Mouse (Mus musculus): ENCODE measurements around the gene Fgfr2. TPM values are rescaled to one million over a fixed set of nuclear protein-coding genes. Genes with fewer than 3 reads are reported as not detected.

The Fgfr2 gene
- polyA plus RNA-seq, 1 experiment from 2014 or later, result 99.3 TPM

DNA sequence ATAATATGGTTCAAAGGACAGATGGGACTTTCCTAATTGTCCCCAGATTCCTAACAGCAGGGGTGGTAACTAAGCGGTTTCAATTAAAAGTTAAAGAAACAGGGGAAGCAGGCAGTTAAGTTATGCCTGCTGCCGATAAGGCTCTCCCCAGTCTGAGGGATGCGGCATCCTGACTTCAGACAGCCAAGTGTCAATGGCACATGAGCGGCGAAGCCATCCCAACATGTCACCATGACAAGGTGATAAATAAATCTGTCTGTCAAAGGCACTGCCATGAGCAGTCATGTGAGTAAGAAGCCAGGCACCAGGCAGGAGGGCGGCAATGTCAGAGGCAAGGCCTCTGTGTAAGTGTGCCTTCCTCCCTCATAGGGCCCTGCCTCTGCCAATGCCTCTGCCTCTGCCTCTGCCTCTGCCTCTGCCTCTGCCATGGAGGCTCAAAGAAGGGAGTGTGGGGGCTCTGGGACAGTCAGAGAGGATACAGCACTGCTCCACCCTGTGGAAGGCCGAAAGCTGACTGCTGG is 55.8 kb downstream of the Fgfr2 start:
- peaks cover 65% of the 10 kb centered on the region for H3K4me1 ChIP-seq
- no peaks in the 10 kb centered on the region for H3K9me3 ChIP-seq (replicated peaks)
- no peaks in the 10 kb centered on the region for H3K27me3 ChIP-seq (ENCODE audit: low read depth, poor library complexity, severe bottlenecking)
- peaks cover 71% of the 10 kb centered on the region for H3K36me3 ChIP-seq
- no peak overlapping the region for H3K4me3 ChIP-seq
- WGBS, result 50% methylated on average over 7 of the region's 7 CpGs
- DNase-seq (ENCODE audit: low spot score), result peak; percentile 20
- peak overlapping the region; percentile 73 for H3K27ac ChIP-seq (replicated peaks)

DNA sequence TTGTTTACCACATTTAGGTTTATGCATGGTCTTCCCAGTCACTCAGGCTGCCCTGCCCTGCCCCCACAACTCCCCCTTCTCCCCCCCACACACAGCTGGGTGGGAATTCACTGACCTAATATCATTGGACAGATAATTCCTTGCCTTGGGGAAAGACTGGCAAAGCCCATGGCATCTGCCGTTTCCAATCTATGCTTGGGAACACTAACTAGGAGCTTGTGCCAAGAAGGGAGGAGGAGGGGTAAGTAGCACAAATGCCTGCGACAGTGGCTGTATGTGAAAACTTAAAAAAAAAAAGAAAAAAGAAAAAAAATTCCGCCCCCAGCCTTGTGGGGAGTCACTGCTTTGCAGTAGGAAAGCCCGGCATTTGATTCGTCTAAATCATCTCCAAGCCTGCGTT is 56.4 kb downstream of the Fgfr2 start:
- DNase-seq (ENCODE audit: low spot score), result no peak
- no peak overlapping the region for H3K4me3 ChIP-seq
- H3K27me3 ChIP-seq (ENCODE audit: low read depth, poor library complexity, severe bottlenecking), result no peaks in the 10 kb centered on the region
- H3K4me1 ChIP-seq, result peaks cover 59% of the 10 kb centered on the region
- H3K9me3 ChIP-seq (replicated peaks), result no peaks in the 10 kb centered on the region
- peaks cover 76% of the 10 kb centered on the region for H3K36me3 ChIP-seq
- H3K27ac ChIP-seq (replicated peaks), result 0 out of 2 replicates have a peak overlapping the region, but pooled peaks have one; percentile 17
- 51% methylated on average over 6 of the region's 6 CpGs for WGBS

DNA sequence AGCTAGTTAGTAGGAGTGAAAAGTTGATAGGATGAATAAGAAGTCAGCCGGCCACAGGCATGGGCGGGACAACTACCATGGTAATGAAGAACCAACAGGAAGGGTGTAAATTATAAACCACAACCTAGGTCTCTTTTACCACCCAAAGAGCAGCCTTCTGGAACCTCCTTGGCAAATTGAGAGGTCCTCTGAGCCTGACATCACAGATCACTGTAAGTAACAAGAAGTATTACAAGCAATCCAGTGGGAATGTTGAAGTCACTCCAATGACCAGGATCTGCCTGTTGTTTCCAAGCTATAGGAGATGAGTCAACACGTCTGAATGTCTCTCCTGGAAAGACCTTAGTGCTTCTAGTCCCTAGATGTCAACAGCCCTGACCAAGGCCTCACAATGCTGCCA is 61.1 kb downstream of the Fgfr2 start:
- H3K27ac ChIP-seq (replicated peaks), result no peak overlapping the region
- H3K27me3 ChIP-seq (ENCODE audit: low read depth, poor library complexity, severe bottlenecking), result no peaks in the 10 kb centered on the region
- WGBS, result 90% methylated on average over 3 of the region's 3 CpGs
- H3K9me3 ChIP-seq (replicated peaks), result no peaks in the 10 kb centered on the region
- no peak for DNase-seq (ENCODE audit: low spot score)
- H3K4me3 ChIP-seq, result no peak overlapping the region
- peaks cover 66% of the 10 kb centered on the region for H3K36me3 ChIP-seq
- peaks cover 41% of the 10 kb centered on the region for H3K4me1 ChIP-seq

DNA sequence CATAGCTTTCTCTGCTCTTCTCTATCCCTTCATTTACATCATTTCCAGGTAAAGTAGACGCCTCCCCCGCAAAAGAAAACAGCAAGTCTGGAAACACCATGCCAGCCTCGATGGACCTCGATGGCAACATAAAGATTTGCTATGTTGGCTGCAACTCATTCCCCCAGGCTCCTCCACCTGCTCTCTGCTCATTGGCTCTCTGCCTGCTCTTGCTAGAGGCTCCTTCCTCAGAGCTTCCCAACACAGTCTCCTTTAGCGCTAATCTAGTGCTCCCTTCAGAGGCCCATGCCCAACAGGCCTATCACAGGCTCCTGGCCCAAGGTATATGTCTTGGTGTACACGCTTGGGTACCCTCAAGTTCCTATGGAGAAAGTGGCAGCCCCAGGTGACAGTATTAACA is 63.0 kb downstream of the Fgfr2 start:
- H3K27ac ChIP-seq (replicated peaks), result no peak overlapping the region
- peaks cover 31% of the 10 kb centered on the region for H3K4me1 ChIP-seq
- no peak overlapping the region for H3K4me3 ChIP-seq
- no peaks in the 10 kb centered on the region for H3K27me3 ChIP-seq (ENCODE audit: low read depth, poor library complexity, severe bottlenecking)
- no peaks in the 10 kb centered on the region for H3K9me3 ChIP-seq (replicated peaks)
- H3K36me3 ChIP-seq, result peaks cover 68% of the 10 kb centered on the region
- WGBS, result 90% methylated on average over 6 of the region's 6 CpGs
- no peak for DNase-seq (ENCODE audit: low spot score)

DNA sequence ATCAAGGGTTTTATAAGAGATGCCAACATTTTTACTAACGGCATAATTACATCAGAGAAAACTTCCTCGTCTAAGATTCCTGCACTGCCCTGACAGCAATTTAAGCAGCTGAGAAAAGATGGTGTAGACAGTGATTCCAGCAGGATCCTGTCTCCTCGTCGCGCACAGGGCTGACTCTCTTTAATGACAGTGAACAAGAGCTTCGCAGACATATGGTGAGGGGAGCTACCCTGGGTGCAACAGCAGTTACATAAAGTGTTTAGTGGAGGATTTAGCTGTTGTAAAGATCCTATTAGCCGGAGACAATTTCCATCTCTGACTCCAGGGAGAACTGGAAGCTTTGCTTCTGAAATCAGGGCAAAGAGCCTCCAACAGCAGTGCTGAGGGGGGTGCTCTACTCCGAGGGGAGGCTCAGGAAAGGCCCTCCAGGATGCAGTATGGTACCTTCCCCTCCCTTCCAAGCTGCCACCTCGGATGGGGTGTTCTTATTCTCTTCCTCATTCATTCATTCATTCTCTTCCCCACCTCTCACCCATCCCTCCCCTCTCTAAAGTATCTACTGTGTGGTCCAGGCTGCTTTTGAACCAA is 63.5 kb downstream of the Fgfr2 start:
- WGBS, result 88% methylated on average over 9 of the region's 9 CpGs
- Histone ChIP-seq H3K27ac (replicated peaks) (no peak overlapping the region), H3K36me3 (peaks cover 68% of the 10 kb centered on the region)

DNA sequence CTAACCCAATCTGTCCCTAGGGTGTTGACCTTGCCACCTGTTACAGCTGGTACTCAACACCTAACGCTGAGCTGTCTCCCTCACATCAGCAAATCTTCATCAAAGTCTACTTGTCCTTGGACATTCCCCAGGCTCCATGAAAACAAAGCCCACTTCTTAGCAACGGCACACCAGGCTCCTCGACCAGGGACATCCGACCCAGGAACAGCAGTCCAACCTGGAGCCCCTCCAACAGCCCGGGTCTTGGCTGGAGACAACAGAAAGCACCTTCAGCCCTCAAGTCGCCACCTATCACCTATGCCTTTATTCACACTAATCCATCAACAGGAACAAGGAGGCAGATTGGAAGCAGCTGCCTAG is 64.0 kb downstream of the Fgfr2 start:
- peaks cover 67% of the 10 kb centered on the region for H3K36me3 ChIP-seq
- H3K4me1 ChIP-seq, result peaks cover 36% of the 10 kb centered on the region
- H3K9me3 ChIP-seq (replicated peaks), result no peaks in the 10 kb centered on the region
- WGBS, result 89% methylated on average over 6 of the region's 6 CpGs
- DNase-seq (ENCODE audit: low spot score), result no peak
- peak overlapping the region; percentile 1; the same call in 1 of the 2 replicates for H3K27ac ChIP-seq (replicated peaks)
- no peaks in the 10 kb centered on the region for H3K27me3 ChIP-seq (ENCODE audit: low read depth, poor library complexity, severe bottlenecking)
- no peak overlapping the region for H3K4me3 ChIP-seq

More for the DNA sequence above, 63.5 kb downstream of the Fgfr2 start:
- Histone ChIP-seq H3K4me3 (no peak overlapping the region), H3K27me3 (ENCODE audit: low read depth, poor library complexity, severe bottlenecking) (no peaks in the 10 kb centered on the region), H3K9me3 (replicated peaks) (no peaks in the 10 kb centered on the region), H3K4me1 (peaks cover 31% of the 10 kb centered on the region)
- DNase-seq (ENCODE audit: low spot score), result no peak

DNA sequence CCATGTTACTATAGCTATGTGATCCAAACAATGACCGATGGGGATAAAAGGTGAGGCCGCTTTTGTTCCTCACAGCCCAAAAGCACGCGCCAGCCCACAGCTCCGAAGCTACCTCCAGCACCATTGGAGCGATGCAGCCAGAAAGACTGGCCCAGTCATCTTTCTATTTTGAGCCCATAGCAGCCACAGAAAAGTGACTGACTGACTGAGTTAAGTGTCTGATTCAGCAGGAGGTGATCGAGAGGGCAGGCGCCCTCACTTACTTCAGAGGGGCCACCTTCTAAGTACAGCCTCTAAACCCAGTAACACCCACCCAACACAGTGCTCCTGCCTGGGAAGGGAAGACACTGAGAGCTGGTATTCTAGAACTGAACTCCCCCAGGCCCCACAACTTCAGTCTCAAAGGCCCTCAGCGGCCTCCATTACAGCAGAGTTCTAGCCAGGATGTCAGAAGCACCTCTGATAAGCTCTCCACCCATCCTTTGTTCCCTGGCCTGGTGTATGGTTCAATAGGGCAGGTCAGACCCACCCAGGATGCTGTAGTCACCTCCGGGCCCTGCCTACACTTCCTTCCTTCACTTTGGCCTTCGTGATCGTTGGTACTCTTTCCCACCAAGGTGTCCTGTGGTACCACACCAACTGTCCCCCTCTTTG is 64.5 kb downstream of the Fgfr2 start:
- Histone ChIP-seq H3K36me3 (peaks cover 68% of the 10 kb centered on the region), H3K4me1 (peaks cover 41% of the 10 kb centered on the region), H3K27me3 (ENCODE audit: low read depth, poor library complexity, severe bottlenecking) (no peaks in the 10 kb centered on the region), H3K9me3 (replicated peaks) (no peaks in the 10 kb centered on the region), H3K27ac (replicated peaks) (peak overlapping the region; percentile 1; the same call in 1 of the 2 replicates), H3K4me3 (no peak overlapping the region)
- no peak for DNase-seq (ENCODE audit: low spot score)
- 94% methylated on average over 12 of the region's 12 CpGs for WGBS

DNA sequence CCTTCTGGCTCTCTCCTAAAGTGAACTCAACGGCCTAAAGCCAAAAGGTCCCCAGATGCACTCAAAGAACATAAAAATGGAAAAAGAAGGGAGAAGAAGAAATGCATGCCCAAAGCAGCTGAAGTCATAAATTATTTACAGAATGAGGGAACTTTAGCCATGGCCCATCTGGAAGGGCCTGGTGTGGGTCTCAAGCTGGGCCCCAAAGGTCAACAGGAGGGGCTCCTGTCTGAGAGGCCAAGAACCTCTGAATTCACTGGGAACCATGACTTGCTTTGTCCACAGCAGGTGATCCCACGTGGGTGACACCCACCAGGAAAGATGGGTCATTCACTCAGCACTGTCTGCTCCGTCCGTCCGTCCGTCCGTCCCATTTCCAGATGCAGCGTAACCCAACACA is 66.2 kb downstream of the Fgfr2 start:
- WGBS, result 93% methylated on average over 8 of the region's 8 CpGs
- Histone ChIP-seq H3K9me3 (replicated peaks) (no peaks in the 10 kb centered on the region), H3K36me3 (peaks cover 71% of the 10 kb centered on the region), H3K4me3 (no peak overlapping the region), H3K27ac (replicated peaks) (no peak overlapping the region), H3K27me3 (ENCODE audit: low read depth, poor library complexity, severe bottlenecking) (no peaks in the 10 kb centered on the region), H3K4me1 (peaks cover 42% of the 10 kb centered on the region)
- no peak for DNase-seq (ENCODE audit: low spot score)

DNA sequence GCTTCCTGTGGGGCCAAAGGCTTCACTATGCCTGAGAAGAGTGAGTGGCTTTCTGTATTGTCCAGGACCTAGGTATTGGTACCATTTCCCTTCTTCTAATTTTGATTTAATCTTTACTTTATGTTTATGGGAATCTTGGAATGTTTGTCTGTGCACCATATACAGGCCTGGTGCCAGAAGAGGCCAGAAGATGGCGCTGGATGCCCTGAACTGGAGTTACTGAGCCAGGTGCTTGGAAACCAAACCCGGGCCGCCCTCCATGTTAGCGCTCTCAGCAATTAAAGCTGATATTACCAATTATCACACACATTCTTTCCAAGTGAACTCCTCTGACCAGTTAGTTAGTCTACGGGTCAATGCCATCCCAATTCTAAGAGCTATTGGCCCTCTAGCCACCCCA is 68.7 kb downstream of the Fgfr2 start:
- Histone ChIP-seq H3K36me3 (peaks cover 75% of the 10 kb centered on the region), H3K9me3 (replicated peaks) (no peaks in the 10 kb centered on the region), H3K27me3 (ENCODE audit: low read depth, poor library complexity, severe bottlenecking) (no peaks in the 10 kb centered on the region), H3K4me1 (peaks cover 31% of the 10 kb centered on the region), H3K4me3 (no peak overlapping the region), H3K27ac (replicated peaks) (no peak overlapping the region)
- WGBS, result 92% methylated on average over 5 of the region's 5 CpGs
- no peak for DNase-seq (ENCODE audit: low spot score)

DNA sequence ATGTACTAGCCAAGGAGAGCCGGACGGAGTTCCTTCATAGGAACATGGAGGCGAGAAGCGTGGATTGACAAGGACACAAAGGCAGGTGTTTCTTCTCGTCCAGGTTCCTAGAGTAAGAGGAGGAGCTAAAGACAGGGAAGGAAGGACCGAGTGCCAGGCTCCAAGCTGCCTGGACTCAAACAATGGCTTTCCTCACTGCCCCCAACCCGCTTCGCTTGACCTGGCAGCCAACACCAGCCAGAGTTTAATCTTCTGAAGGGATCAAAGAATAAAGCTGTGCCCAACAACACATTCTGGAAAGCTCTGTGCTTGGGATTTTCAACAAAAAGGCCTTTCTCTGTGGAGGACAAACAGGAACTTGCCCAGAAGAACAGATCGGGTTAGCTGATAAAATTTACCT is 69.4 kb downstream of the Fgfr2 start:
- no peak for DNase-seq (ENCODE audit: low spot score)
- Histone ChIP-seq H3K36me3 (peaks cover 71% of the 10 kb centered on the region), H3K27ac (replicated peaks) (no peak overlapping the region; the same call in 1 of the 2 replicates), H3K4me1 (peaks cover 27% of the 10 kb centered on the region), H3K4me3 (no peak overlapping the region), H3K9me3 (replicated peaks) (no peaks in the 10 kb centered on the region), H3K27me3 (ENCODE audit: low read depth, poor library complexity, severe bottlenecking) (no peaks in the 10 kb centered on the region)
- WGBS, result 68% methylated on average over 9 of the region's 9 CpGs

DNA sequence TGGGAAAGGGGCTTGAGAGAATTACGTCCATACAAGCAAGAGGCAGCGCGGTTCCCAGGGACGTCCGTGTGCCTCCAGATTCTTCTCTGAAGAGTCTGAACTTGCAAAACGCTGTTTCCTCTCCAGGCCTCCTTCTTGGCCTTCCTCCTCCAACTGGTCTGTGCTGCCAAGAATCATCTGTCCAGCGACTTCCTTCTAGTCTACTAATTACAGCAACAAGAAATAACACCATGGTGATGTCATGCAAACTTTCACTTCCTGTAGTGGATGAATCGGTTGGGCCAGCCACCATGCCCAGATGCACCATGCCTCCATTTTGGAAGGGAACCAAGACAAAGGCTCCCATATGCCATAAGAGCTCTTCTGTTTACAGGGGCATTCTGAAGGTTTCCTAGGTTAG is 70.3 kb downstream of the Fgfr2 start:
- no peak for DNase-seq (ENCODE audit: low spot score)
- H3K4me1 ChIP-seq, result peaks cover 26% of the 10 kb centered on the region
- no peak overlapping the region for H3K4me3 ChIP-seq
- no peaks in the 10 kb centered on the region for H3K27me3 ChIP-seq (ENCODE audit: low read depth, poor library complexity, severe bottlenecking)
- H3K36me3 ChIP-seq, result peaks cover 69% of the 10 kb centered on the region
- WGBS, result 93% methylated on average over 8 of the region's 8 CpGs
- H3K27ac ChIP-seq (replicated peaks), result no peak overlapping the region
- H3K9me3 ChIP-seq (replicated peaks), result no peaks in the 10 kb centered on the region

DNA sequence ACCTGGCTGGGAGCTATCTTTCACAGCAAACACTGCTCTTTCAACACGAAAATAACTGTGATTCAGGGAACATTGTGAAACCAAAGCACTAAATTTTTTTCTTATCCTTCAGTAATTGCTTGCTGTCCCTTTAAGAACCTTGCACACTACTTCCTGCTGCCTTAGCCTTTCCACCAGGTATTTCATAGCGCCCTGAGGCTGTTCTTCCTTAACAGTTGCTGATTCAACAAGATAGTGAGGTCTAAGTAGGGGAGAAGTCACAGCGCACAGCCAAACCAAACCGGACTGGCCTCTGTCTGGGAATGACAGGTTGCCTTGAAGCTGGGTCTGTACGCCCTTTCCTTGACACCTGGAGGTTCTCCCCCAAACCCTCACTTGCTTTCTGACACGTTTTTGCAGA is 72.5 kb downstream of the Fgfr2 start:
- WGBS, result 83% methylated on average over 6 of the region's 6 CpGs
- Histone ChIP-seq H3K27ac (replicated peaks) (no peak overlapping the region), H3K9me3 (replicated peaks) (no peaks in the 10 kb centered on the region), H3K36me3 (peaks cover 57% of the 10 kb centered on the region), H3K27me3 (ENCODE audit: low read depth, poor library complexity, severe bottlenecking) (no peaks in the 10 kb centered on the region), H3K4me3 (no peak overlapping the region), H3K4me1 (peaks cover 22% of the 10 kb centered on the region)
- no peak for DNase-seq (ENCODE audit: low spot score)

DNA sequence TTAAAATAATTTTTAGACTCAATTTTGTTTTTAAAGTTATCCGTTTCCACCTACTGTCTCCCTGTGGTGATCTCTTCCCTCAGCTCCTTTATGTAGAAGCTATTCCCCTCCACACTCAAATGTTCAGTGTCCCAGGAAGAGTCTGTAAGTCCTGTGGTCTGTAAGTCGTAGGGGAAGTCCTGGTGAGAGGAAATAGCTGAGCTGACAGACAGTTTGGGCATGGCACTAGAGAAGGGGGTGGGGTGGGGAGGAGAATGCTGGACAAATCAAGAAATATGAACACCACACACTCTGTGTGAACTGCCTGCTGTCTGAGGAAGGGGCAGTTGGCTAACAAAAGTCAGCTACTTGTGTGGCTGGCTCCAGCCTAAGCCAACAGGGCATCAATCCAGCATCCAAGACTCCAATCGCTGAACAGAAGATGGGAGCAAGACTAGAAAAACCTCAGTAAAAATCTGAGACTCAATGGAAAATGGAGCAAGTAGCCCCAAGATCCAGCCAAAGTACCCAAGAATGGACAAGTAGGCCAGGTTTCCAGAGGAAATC is 75.0 kb downstream of the Fgfr2 start:
- H3K36me3 ChIP-seq, result peaks cover 53% of the 10 kb centered on the region

More for the DNA sequence above, 75.0 kb downstream of the Fgfr2 start:
- 85% methylated on average over 3 of the region's 3 CpGs for WGBS
- DNase-seq (ENCODE audit: low spot score), result no peak
- H3K9me3 ChIP-seq (replicated peaks), result no peaks in the 10 kb centered on the region
- H3K27me3 ChIP-seq (ENCODE audit: low read depth, poor library complexity, severe bottlenecking), result no peaks in the 10 kb centered on the region
- peaks cover 11% of the 10 kb centered on the region; the same call in 1 of the 2 replicates for H3K4me1 ChIP-seq
- no peak overlapping the region for H3K27ac ChIP-seq (replicated peaks)
- H3K4me3 ChIP-seq, result no peak overlapping the region
